Mouse (Mus musculus): ENCODE measurements around the gene Sdha. TPM values are rescaled to one million over a fixed set of nuclear protein-coding genes. Genes with fewer than 3 reads are reported as not detected.
A peak's percentile ranks its signal among the peaks of the same experiment; 100 is the strongest.

The Sdha gene
- polyA plus RNA-seq, 2 experiments: 78.7 to 118 TPM

- ATAC-seq (ENCODE audit: insufficient read depth) (no peak), DNase-seq (ENCODE audit: low read depth in 3 of 3, low spot score in 3 of 3) (no peak)
- Histone ChIP-seq H3K27ac (no peak overlapping the region), H3K9me3 (ENCODE audit: control insufficient read depth, low read length) (no peaks in the 10 kb centered on the region), H3K4me1 (replicated peaks; ENCODE audit: control insufficient read depth in 2 of 2, insufficient read depth in 2 of 2, low read length in 1 of 2) (no peaks in the 10 kb centered on the region), H3K4me2 (ENCODE audit: low read depth) (no peak overlapping the region), H3K36me3 (replicated peaks; ENCODE audit: control insufficient read depth, insufficient read depth, low read depth) (peaks cover 28% of the 10 kb centered on the region), H3K9ac (replicated peaks) (no peak overlapping the region), H3K4me3 (ENCODE audit: insufficient read depth in 1 of 2, low read depth in 2 of 2, low read length in 2 of 2) (no peak overlapping the region), H3K27me3 (ENCODE audit: control insufficient read depth, insufficient read depth, low read length) (no peaks in the 10 kb centered on the region)
- TF ChIP-seq EP300 (IDR thresholded peaks at IDR 0.05; ENCODE audit: low read depth) (no peak), CTCF (IDR thresholded peaks at IDR 0.05; ENCODE audit: low read depth) (no peak)
- 79% methylated on average over 6 of the region's 6 CpGs for WGBS (ENCODE audit: insufficient replicate concordance)
Measured at GRCm38 (mm10) chr13:74305380-74305779, 44.7 kb downstream of the Sdha start.

- no peak overlapping the region for H3K9ac ChIP-seq (replicated peaks)
- no peaks in the 10 kb centered on the region for H3K4me1 ChIP-seq (replicated peaks; ENCODE audit: control insufficient read depth in 2 of 2, insufficient read depth in 2 of 2, low read length in 1 of 2)
- DNase-seq (ENCODE audit: low read depth in 3 of 3, low spot score in 3 of 3): no peak
- H3K4me2 ChIP-seq (ENCODE audit: low read depth): no peak overlapping the region
- TF ChIP-seq EP300 (IDR thresholded peaks at IDR 0.05; ENCODE audit: low read depth) (no peak), CTCF (IDR thresholded peaks at IDR 0.05; ENCODE audit: low read depth) (peak; percentile 50)
- H3K36me3 ChIP-seq (replicated peaks; ENCODE audit: control insufficient read depth, insufficient read depth, low read depth): peaks cover 17% of the 10 kb centered on the region
- WGBS (ENCODE audit: insufficient replicate concordance): 73% methylated on average over 10 of the region's 10 CpGs
- no peaks in the 10 kb centered on the region for H3K27me3 ChIP-seq (ENCODE audit: control insufficient read depth, insufficient read depth, low read length)
- ATAC-seq (ENCODE audit: insufficient read depth): no peak
- no peak overlapping the region for H3K4me3 ChIP-seq (ENCODE audit: insufficient read depth in 1 of 2, low read depth in 2 of 2, low read length in 2 of 2)
- no peak overlapping the region for H3K27ac ChIP-seq
- H3K9me3 ChIP-seq (ENCODE audit: control insufficient read depth, low read length): no peaks in the 10 kb centered on the region
Measured at GRCm38 (mm10) chr13:74302050-74303037, 47.7 kb downstream of the Sdha start.

GRCm38 (mm10) chr13:74301607-74301984, 48.5 kb downstream of the Sdha start:
- WGBS (ENCODE audit: insufficient replicate concordance): 60% methylated on average over 6 of the region's 6 CpGs

GRCm38 (mm10) chr13:74300925-74301606, 49.0 kb downstream of the Sdha start:
- peak in 2 of 3 experiments; percentile 28 to 31 for DNase-seq (ENCODE audit: low read depth in 3 of 3, low spot score in 3 of 3)
- peak; percentile 48; the same call in 1 of the 2 replicates for ATAC-seq (ENCODE audit: insufficient read depth)

More at GRCm38 (mm10) chr13:74301607-74301984, 48.5 kb downstream of the Sdha start:
- Histone ChIP-seq H3K4me1 (replicated peaks; ENCODE audit: control insufficient read depth in 2 of 2, insufficient read depth in 2 of 2, low read length in 1 of 2) (no peaks in the 10 kb centered on the region), H3K27me3 (ENCODE audit: control insufficient read depth, insufficient read depth, low read length) (no peaks in the 10 kb centered on the region), H3K36me3 (replicated peaks; ENCODE audit: control insufficient read depth, insufficient read depth, low read depth) (peaks cover 17% of the 10 kb centered on the region), H3K9me3 (ENCODE audit: control insufficient read depth, low read length) (no peaks in the 10 kb centered on the region), H3K27ac (no peak overlapping the region), H3K4me3 (ENCODE audit: insufficient read depth in 1 of 2, low read depth in 2 of 2, low read length in 2 of 2) (no peak overlapping the region), H3K9ac (replicated peaks) (no peak overlapping the region), H3K4me2 (ENCODE audit: low read depth) (no peak overlapping the region)
- peak; percentile 15; the same call in 1 of the 2 replicates for ATAC-seq (ENCODE audit: insufficient read depth)
- TF ChIP-seq EP300 (IDR thresholded peaks at IDR 0.05; ENCODE audit: low read depth) (no peak), CTCF (IDR thresholded peaks at IDR 0.05; ENCODE audit: low read depth) (no peak)
- DNase-seq (ENCODE audit: low read depth in 3 of 3, low spot score in 3 of 3): no peak

GRCm38 (mm10) chr13:74296376-74296775, 53.7 kb downstream of the Sdha start:
- Histone ChIP-seq H3K27me3 (ENCODE audit: control insufficient read depth, insufficient read depth, low read length) (peaks cover 5% of the 10 kb centered on the region), H3K9me3 (ENCODE audit: control insufficient read depth, low read length) (no peaks in the 10 kb centered on the region), H3K9ac (replicated peaks) (no peak overlapping the region), H3K4me3 (ENCODE audit: insufficient read depth in 1 of 2, low read depth in 2 of 2, low read length in 2 of 2) (no peak overlapping the region), H3K27ac (no peak overlapping the region), H3K4me1 (replicated peaks; ENCODE audit: control insufficient read depth in 2 of 2, insufficient read depth in 2 of 2, low read length in 1 of 2) (no peaks in the 10 kb centered on the region), H3K36me3 (replicated peaks; ENCODE audit: control insufficient read depth, insufficient read depth, low read depth) (no peaks in the 10 kb centered on the region), H3K4me2 (ENCODE audit: low read depth) (no peak overlapping the region)
- WGBS (ENCODE audit: insufficient replicate concordance): 48% methylated on average over 7 of the region's 7 CpGs
- no peak for DNase-seq (ENCODE audit: low read depth in 3 of 3, low spot score in 3 of 3)
- ATAC-seq (ENCODE audit: insufficient read depth): no peak
- TF ChIP-seq EP300 (IDR thresholded peaks at IDR 0.05; ENCODE audit: low read depth): no peak
- TF ChIP-seq CTCF (IDR thresholded peaks at IDR 0.05; ENCODE audit: low read depth): no peak

More at GRCm38 (mm10) chr13:74300925-74301606, 49.0 kb downstream of the Sdha start:
- H3K4me3 ChIP-seq (ENCODE audit: insufficient read depth in 1 of 2, low read depth in 2 of 2, low read length in 2 of 2): no peak overlapping the region
- H3K27ac ChIP-seq: no peak overlapping the region
- no peaks in the 10 kb centered on the region for H3K9me3 ChIP-seq (ENCODE audit: control insufficient read depth, low read length)
- 31% methylated on average over 4 of the region's 4 CpGs for WGBS (ENCODE audit: insufficient replicate concordance)
- H3K4me1 ChIP-seq (replicated peaks; ENCODE audit: control insufficient read depth in 2 of 2, insufficient read depth in 2 of 2, low read length in 1 of 2): no peaks in the 10 kb centered on the region
- no peaks in the 10 kb centered on the region for H3K27me3 ChIP-seq (ENCODE audit: control insufficient read depth, insufficient read depth, low read length)
- TF ChIP-seq CTCF (IDR thresholded peaks at IDR 0.05; ENCODE audit: low read depth) (peak; percentile 92), EP300 (IDR thresholded peaks at IDR 0.05; ENCODE audit: low read depth) (no peak)
- H3K9ac ChIP-seq (replicated peaks): no peak overlapping the region
- H3K4me2 ChIP-seq (ENCODE audit: low read depth): no peak overlapping the region
- peaks cover 16% of the 10 kb centered on the region for H3K36me3 ChIP-seq (replicated peaks; ENCODE audit: control insufficient read depth, insufficient read depth, low read depth)

All from liver, embryonic 14.5 days (tissue).